Comparison of ENCODE assay signal across 9 mouse cellular contexts in the genomic region with DNA sequence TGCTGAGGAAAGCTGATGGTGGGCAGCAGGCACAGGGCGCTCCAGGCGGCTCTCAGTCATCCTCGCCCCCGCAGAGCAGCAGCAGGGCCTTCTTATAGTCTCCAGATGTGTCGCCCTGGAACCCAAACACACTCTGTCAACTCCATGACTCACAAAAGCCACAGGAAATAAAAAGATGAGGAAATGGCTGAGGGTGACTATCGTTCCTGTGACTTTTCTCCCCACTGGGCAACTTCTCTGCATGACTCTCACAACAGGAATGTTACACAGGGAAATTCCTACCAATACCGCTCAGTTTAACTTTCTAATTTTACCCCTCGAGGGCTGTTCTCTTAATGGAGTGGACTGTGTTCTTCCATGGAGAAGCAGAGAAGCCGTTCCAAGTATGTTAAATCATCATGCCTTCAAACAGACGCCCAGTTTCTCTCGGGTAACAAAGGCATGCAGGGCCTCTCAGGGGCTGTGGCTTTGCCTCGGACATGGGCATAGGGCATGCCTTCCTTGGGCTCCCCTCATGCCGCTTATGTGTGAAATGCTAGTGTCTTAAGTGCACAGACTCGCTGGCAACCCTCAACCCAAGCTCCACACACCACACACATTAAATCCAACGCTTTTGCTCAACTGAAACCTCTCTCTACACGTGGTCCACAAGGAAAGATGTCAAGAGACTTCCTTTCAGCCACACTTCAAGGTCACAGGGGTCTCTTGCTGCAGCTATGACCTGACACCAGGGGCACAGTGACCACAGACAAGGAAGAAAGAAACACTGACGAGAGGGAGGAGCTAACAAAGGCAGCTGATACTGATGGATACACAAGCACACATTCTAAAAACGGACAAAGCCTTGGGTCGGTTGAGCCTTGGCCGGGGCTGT. TPM values are rescaled to one million over a fixed set of nuclear protein-coding genes. Genes with fewer than 3 reads are reported as not detected.
DNase-seq lines count a peak whose midpoint lies in the region; ATAC-seq and TF ChIP-seq lines count a peak whose summit lies in the region.
"Had no signal": no experiment of that assay in that cellular context is flagged by ENCODE, and none has a peak within 500 bp of the region (broad histone marks: within the 10 kb centered on the region; RNA-seq: fewer than 3 reads in every experiment).

No protein-coding gene starts in this region.

- WGBS in forebrain, embryonic 13.5 days: 52% methylated on average over 20 of the region's 20 CpGs
- 53% methylated on average over 20 of the region's 20 CpGs for WGBS in forebrain, embryonic 14.5 days
- WGBS in lung, postnatal 0 days: 32% methylated on average over 20 of the region's 20 CpGs

- H3K9ac ChIP-seq in forebrain, embryonic 13.5 days: no peak overlapping the region
- no peak overlapping the region for H3K9ac ChIP-seq in forebrain, embryonic 14.5 days (ENCODE audit: low read length)
- no peak overlapping the region for H3K9ac ChIP-seq in lung, postnatal 0 days (replicated peaks; ENCODE audit: low read depth)
- H3K9ac ChIP-seq: hindbrain, embryonic 13.5 days had no signal

- no peaks in the 10 kb centered on the region for H3K4me1 ChIP-seq in forebrain, embryonic 13.5 days
- no peaks in the 10 kb centered on the region for H3K4me1 ChIP-seq in forebrain, embryonic 14.5 days (ENCODE audit: control insufficient read depth, insufficient read depth, low read length)
- peaks cover 5% of the 10 kb centered on the region; the same call in 1 of the 2 replicates for H3K4me1 ChIP-seq in lung, postnatal 0 days (ENCODE audit: insufficient read depth, low read depth, low read length)
- H3K4me1 ChIP-seq: hindbrain, embryonic 13.5 days had no signal

- no peak overlapping the region for H3K4me2 ChIP-seq in forebrain, embryonic 13.5 days
- no peak overlapping the region for H3K4me2 ChIP-seq in forebrain, embryonic 14.5 days (ENCODE audit: low read length)
- H3K4me2 ChIP-seq in lung, postnatal 0 days (replicated peaks; ENCODE audit: low read depth, low read length): no peak overlapping the region
- H3K4me2 ChIP-seq: hindbrain, embryonic 13.5 days had no signal

- H3K9me3 ChIP-seq in forebrain, embryonic 13.5 days (replicated peaks): no peaks in the 10 kb centered on the region
- no peaks in the 10 kb centered on the region for H3K9me3 ChIP-seq in forebrain, embryonic 14.5 days (replicated peaks; ENCODE audit: control insufficient read depth, low read length)
- H3K9me3 ChIP-seq in lung, postnatal 0 days (ENCODE audit: low read length): no peaks in the 10 kb centered on the region
- H3K9me3 ChIP-seq: hindbrain, embryonic 13.5 days had no signal

- peak; percentile 15; the same call in 1 of the 2 replicates for TF ChIP-seq CTCF in lung, postnatal 0 days (IDR thresholded peaks at IDR 0.05)

- ATAC-seq in forebrain, embryonic 13.5 days: 0 out of 2 replicates have a peak, but pooled peaks have one; percentile 19
- ATAC-seq in forebrain, embryonic 14.5 days: no peak
- peak; percentile 95 for ATAC-seq in lung, postnatal 0 days

- no peak for DNase-seq in forebrain, embryonic 14.5 days (ENCODE audit: low spot score)
- DNase-seq in R1 (ENCODE audit: low read depth, low spot score): peak; percentile 13
- DNase-seq in heart, adult 8-10 months (ENCODE audit: low spot score): peak; percentile 39
- peak; percentile 89 for DNase-seq in lung, postnatal 0 days (ENCODE audit: low spot score)
- DNase-seq in layer of hippocampus, adult 11-12 months (ENCODE audit: low spot score): no peak
- DNase-seq in ovary, postnatal 36 days (ENCODE audit: low spot score): no peak
- DNase-seq in layer of hippocampus, adult 8-10 months (ENCODE audit: low spot score in 2 of 2): no peak

- no peak overlapping the region for H3K4me3 ChIP-seq in forebrain, embryonic 13.5 days
- no peak overlapping the region for H3K4me3 ChIP-seq in forebrain, embryonic 14.5 days (ENCODE audit: low read depth, low read length)
- no peak overlapping the region for H3K4me3 ChIP-seq in lung, postnatal 0 days (ENCODE audit: low read depth, low read length)
- H3K4me3 ChIP-seq: hindbrain, embryonic 13.5 days had no signal

- no peaks in the 10 kb centered on the region for H3K27me3 ChIP-seq in forebrain, embryonic 13.5 days
- H3K27me3 ChIP-seq in forebrain, embryonic 14.5 days (replicated peaks; ENCODE audit: control insufficient read depth, insufficient read depth, low read length): no peaks in the 10 kb centered on the region
- H3K27me3 ChIP-seq in lung, postnatal 0 days (replicated peaks; ENCODE audit: insufficient read depth, low read length): no peaks in the 10 kb centered on the region
- H3K27me3 ChIP-seq: hindbrain, embryonic 13.5 days had no signal

- no peaks in the 10 kb centered on the region for H3K36me3 ChIP-seq in forebrain, embryonic 13.5 days (ENCODE audit: poor library complexity, severe bottlenecking)
- H3K36me3 ChIP-seq in forebrain, embryonic 14.5 days (ENCODE audit: control insufficient read depth, insufficient read depth, low read length): no peaks in the 10 kb centered on the region
- H3K36me3 ChIP-seq in lung, postnatal 0 days (ENCODE audit: insufficient read depth, low read length): peaks cover 32% of the 10 kb centered on the region
- H3K36me3 ChIP-seq: hindbrain, embryonic 13.5 days had no signal

- TF ChIP-seq EP300 in lung, postnatal 0 days (IDR thresholded peaks at IDR 0.05): peak; percentile 97

- no peak overlapping the region for H3K27ac ChIP-seq in forebrain, embryonic 13.5 days
- H3K27ac ChIP-seq in forebrain, embryonic 14.5 days (ENCODE audit: low read depth, low read length): no peak overlapping the region
- H3K27ac ChIP-seq in lung, postnatal 0 days (ENCODE audit: low read length): peak overlapping the region; percentile 77
- H3K27ac ChIP-seq: hindbrain, embryonic 13.5 days had no signal

RNA-seq across cellular contexts. Expression of a gene that starts 26.2 kb away (rescaled TPM):
- 45.4 and 50.5 TPM in 2 replicates for polyA plus RNA-seq in forebrain, embryonic 13.5 days (2015; fragmentation: Nextera tagmentation; extraction: Ambion mirVana)
- 62.7 and 65.8 TPM in 2 replicates for polyA plus RNA-seq in forebrain, embryonic 14.5 days (2014; fragmentation: Nextera tagmentation; extraction: Ambion mirVana)
- 100 to 1,000 TPM; 107 to 114 (median 108) TPM for total RNA-seq in heart, adult 8-10 months (2022)
- 449 and 491 TPM in 2 replicates for polyA plus RNA-seq in lung, postnatal 0 days (2015; fragmentation: Nextera tagmentation; extraction: Ambion mirVana)
- total RNA-seq in layer of hippocampus, adult 8-10 months (2022): 10 to 100 TPM; 53.9 to 99.1 (median 73.0) TPM

RNA-seq across cellular contexts. Expression of a gene that starts 26.2 kb away (rescaled TPM):
- polyA plus RNA-seq in forebrain, embryonic 13.5 days (2015; fragmentation: Nextera tagmentation; extraction: Ambion mirVana): 0.18 and 0.39 TPM in 2 replicates
- polyA plus RNA-seq in forebrain, embryonic 14.5 days (2014; fragmentation: Nextera tagmentation; extraction: Ambion mirVana): 0.25 TPM in 1 of 2 replicates, not detected in the other
- under 1 TPM in 2 of 4 experiments, not detected in 2; 0.32 to 0.87 TPM for total RNA-seq in heart, adult 8-10 months (2022)
- polyA plus RNA-seq in lung, postnatal 0 days (2015; fragmentation: Nextera tagmentation; extraction: Ambion mirVana): 6.9 and 8.0 TPM in 2 replicates
- total RNA-seq in layer of hippocampus, adult 8-10 months (2022): not detected
- polyA plus RNA-seq: hindbrain, embryonic 13.5 days had no signal

Comparison
In these comparisons a context has a peak if more than half of its experiments do, and no peak if none do; other contexts are left out.
1. DNase-seq: peak in R1 (single experiment), heart, adult 8-10 months (single experiment) and lung, postnatal 0 days (single experiment); none in forebrain, embryonic 14.5 days (single experiment), layer of hippocampus, adult 11-12 months (single experiment), ovary, postnatal 36 days (single experiment) and layer of hippocampus, adult 8-10 months (0 of 2).